12 mouse cellular contexts compared by ENCODE assay signal in genomic region chr15:98973015-98973614, GRCm38 (mm10). TPM values are rescaled to one million over a fixed set of nuclear protein-coding genes. Genes with fewer than 3 reads are reported as not detected.
A peak's percentile ranks its signal among the peaks of the same experiment; 100 is the strongest.
DNase-seq lines count a peak whose midpoint lies in the region; ATAC-seq and TF ChIP-seq lines count a peak whose summit lies in the region.
"Had no signal": no experiment of that assay in that cellular context is flagged by ENCODE, and none has a peak within 500 bp of the region (broad histone marks: within the 10 kb centered on the region; RNA-seq: fewer than 3 reads in every experiment).

No protein-coding gene starts in this region.

- H3K27me3 ChIP-seq in forebrain, embryonic 11.5 days (ENCODE audit: control insufficient read depth, insufficient read depth, low read length): no peaks in the 10 kb centered on the region
- no peaks in the 10 kb centered on the region for H3K27me3 ChIP-seq in kidney, adult 2 months (replicated peaks; ENCODE audit: control insufficient read depth, insufficient read depth, low read length)
- no peaks in the 10 kb centered on the region for H3K27me3 ChIP-seq in midbrain, postnatal 0 days (ENCODE audit: insufficient read depth, low read length)
- no peaks in the 10 kb centered on the region for H3K27me3 ChIP-seq in intestine, embryonic 16.5 days (replicated peaks; ENCODE audit: control insufficient read depth, insufficient read depth, low read length)
- H3K27me3 ChIP-seq in lung, postnatal 0 days (replicated peaks; ENCODE audit: insufficient read depth, low read length): no peaks in the 10 kb centered on the region

- H3K4me3 ChIP-seq in forebrain, embryonic 11.5 days (ENCODE audit: low read depth, low read length): no peak overlapping the region
- no peak overlapping the region for H3K4me3 ChIP-seq in kidney, adult 2 months (ENCODE audit: insufficient read depth, low read depth, low read length)
- H3K4me3 ChIP-seq in midbrain, postnatal 0 days (ENCODE audit: low read depth, low read length): no peak overlapping the region
- no peak overlapping the region for H3K4me3 ChIP-seq in intestine, embryonic 16.5 days (ENCODE audit: low read length)
- H3K4me3 ChIP-seq in lung, postnatal 0 days (ENCODE audit: low read depth, low read length): no peak overlapping the region

- no peak for ATAC-seq in forebrain, embryonic 11.5 days (replicated peaks; ENCODE audit: low FRiP score)
- no peak for ATAC-seq in midbrain, postnatal 0 days (ENCODE audit: low FRiP score)
- no peak for ATAC-seq in intestine, embryonic 16.5 days
- no peak for ATAC-seq in lung, postnatal 0 days
- no peak for ATAC-seq in erythroid progenitor cell, adult 5-6 weeks (replicated peaks; ENCODE audit: low FRiP score, poor library complexity, severe bottlenecking)

- TF ChIP-seq CTCF in kidney, adult 2 months (conservative IDR thresholded peaks at IDR 0.05; ENCODE audit: insufficient read depth, insufficient read length, low read depth, low read length): no peak
- TF ChIP-seq CTCF in midbrain, postnatal 0 days (IDR thresholded peaks at IDR 0.05): no peak
- TF ChIP-seq CTCF in lung, postnatal 0 days (IDR thresholded peaks at IDR 0.05): no peak

- no peak for TF ChIP-seq POLR2A in kidney, adult 2 months (IDR thresholded peaks at IDR 0.05; ENCODE audit: low read depth, low read length)

- H3K4me1 ChIP-seq in forebrain, embryonic 11.5 days (replicated peaks; ENCODE audit: control insufficient read depth, insufficient read depth, low read length): peaks cover 38% of the 10 kb centered on the region
- H3K4me1 ChIP-seq in kidney, adult 2 months (ENCODE audit: control insufficient read depth, insufficient read depth, low read length): peaks cover 8% of the 10 kb centered on the region; the same call in 1 of the 2 replicates
- H3K4me1 ChIP-seq in midbrain, postnatal 0 days (ENCODE audit: insufficient read depth, low read length): peaks cover 26% of the 10 kb centered on the region
- H3K4me1 ChIP-seq in intestine, embryonic 16.5 days (ENCODE audit: control insufficient read depth, insufficient read depth, low read length): peaks cover 19% of the 10 kb centered on the region
- no peaks in the 10 kb centered on the region; the same call in none of the 2 replicates for H3K4me1 ChIP-seq in lung, postnatal 0 days (ENCODE audit: insufficient read depth, low read depth, low read length)

- no peak overlapping the region for H3K4me2 ChIP-seq in forebrain, embryonic 11.5 days (ENCODE audit: low read depth, low read length, severe bottlenecking)
- H3K4me2 ChIP-seq in midbrain, postnatal 0 days (ENCODE audit: low read depth, low read length, poor library complexity, severe bottlenecking): no peak overlapping the region
- H3K4me2 ChIP-seq in intestine, embryonic 16.5 days (ENCODE audit: low read depth, low read length): no peak overlapping the region
- no peak overlapping the region for H3K4me2 ChIP-seq in lung, postnatal 0 days (replicated peaks; ENCODE audit: low read depth, low read length)

- 93% methylated on average over 9 of the region's 9 CpGs for WGBS in forebrain, embryonic 11.5 days
- WGBS in kidney, adult 2 months: 48% methylated on average over 9 of the region's 9 CpGs
- 68% methylated on average over 9 of the region's 9 CpGs for WGBS in midbrain, postnatal 0 days
- 80% methylated on average over 9 of the region's 9 CpGs for WGBS in intestine, embryonic 16.5 days
- 81% methylated on average over 9 of the region's 9 CpGs for WGBS in lung, postnatal 0 days

- no peaks in the 10 kb centered on the region for H3K9me3 ChIP-seq in forebrain, embryonic 11.5 days (ENCODE audit: control insufficient read depth, low read length)
- no peaks in the 10 kb centered on the region for H3K9me3 ChIP-seq in midbrain, postnatal 0 days (ENCODE audit: low read length)
- H3K9me3 ChIP-seq in intestine, embryonic 16.5 days (ENCODE audit: control insufficient read depth, low read length): no peaks in the 10 kb centered on the region
- no peaks in the 10 kb centered on the region for H3K9me3 ChIP-seq in lung, postnatal 0 days (ENCODE audit: low read length)

- peak; percentile 67 to 80 for DNase-seq in cerebellum, postnatal 14 days
- DNase-seq in cerebellum, postnatal 4 days (ENCODE audit: low spot score in 2 of 2): no peak
- no peak for DNase-seq in forebrain, embryonic 11.5 days (ENCODE audit: low spot score)
- peak; percentile 70 for DNase-seq in kidney, adult 2 months
- DNase-seq in midbrain, postnatal 0 days (ENCODE audit: low spot score): no peak
- DNase-seq in lung, postnatal 0 days (ENCODE audit: low spot score): no peak
- DNase-seq: lung, postnatal 10 days had no signal

- no peak for TF ChIP-seq EP300 in lung, postnatal 0 days (IDR thresholded peaks at IDR 0.05)

- H3K36me3 ChIP-seq in forebrain, embryonic 11.5 days (ENCODE audit: control insufficient read depth, insufficient read depth, low read length): no peaks in the 10 kb centered on the region
- H3K36me3 ChIP-seq in kidney, adult 2 months (ENCODE audit: control insufficient read depth, insufficient read depth, low read length): no peaks in the 10 kb centered on the region
- H3K36me3 ChIP-seq in midbrain, postnatal 0 days (ENCODE audit: insufficient read depth, low read length): no peaks in the 10 kb centered on the region
- H3K36me3 ChIP-seq in intestine, embryonic 16.5 days (ENCODE audit: control insufficient read depth, insufficient read depth, low read length): no peaks in the 10 kb centered on the region
- no peaks in the 10 kb centered on the region for H3K36me3 ChIP-seq in lung, postnatal 0 days (ENCODE audit: insufficient read depth, low read length)

- 0 out of 2 replicates have a peak overlapping the region, but pooled peaks have one; percentile 12 for H3K27ac ChIP-seq in forebrain, embryonic 11.5 days (ENCODE audit: low read depth, low read length)
- peak overlapping the region; percentile 76 for H3K27ac ChIP-seq in kidney, adult 2 months (ENCODE audit: insufficient read depth, low read depth, low read length)
- peak overlapping the region; percentile 96 for H3K27ac ChIP-seq in midbrain, postnatal 0 days (ENCODE audit: low read depth, low read length)
- H3K27ac ChIP-seq in intestine, embryonic 16.5 days (ENCODE audit: low read length): no peak overlapping the region
- no peak overlapping the region for H3K27ac ChIP-seq in lung, postnatal 0 days (ENCODE audit: low read length)

- H3K9ac ChIP-seq in forebrain, embryonic 11.5 days (ENCODE audit: low read length): no peak overlapping the region
- no peak overlapping the region for H3K9ac ChIP-seq in midbrain, postnatal 0 days (replicated peaks; ENCODE audit: low read length, poor library complexity, severe bottlenecking)
- H3K9ac ChIP-seq in intestine, embryonic 16.5 days (ENCODE audit: low read depth, low read length): no peak overlapping the region
- H3K9ac ChIP-seq in lung, postnatal 0 days (replicated peaks; ENCODE audit: low read depth): no peak overlapping the region

RNA-seq across cellular contexts. Expression of gene Tuba1a, which starts 19.6 kb away (rescaled TPM):
- 5,083 and 5,852 TPM in 2 replicates for polyA plus RNA-seq in forebrain, embryonic 11.5 days (2014; fragmentation: Nextera tagmentation; extraction: Ambion mirVana)
- 121 and 131 TPM in 2 replicates for polyA plus RNA-seq in kidney, adult 2 months (2012; rRNA removed)
- 17,447 and 20,461 TPM in 2 replicates for total RNA-seq in midbrain, postnatal 0 days (2014; rRNA removed)
- 15,641 and 16,823 TPM in 2 replicates for polyA plus RNA-seq in midbrain, postnatal 0 days (2015; fragmentation: Nextera tagmentation; extraction: Ambion mirVana)
- polyA plus RNA-seq in intestine, embryonic 16.5 days (2015; fragmentation: Nextera tagmentation; extraction: Ambion mirVana): 816 and 895 TPM in 2 replicates
- polyA plus RNA-seq in lung, postnatal 0 days (2015; fragmentation: Nextera tagmentation; extraction: Ambion mirVana): 881 and 945 TPM in 2 replicates
- 6.5 and 38.1 TPM in 2 replicates for total RNA-seq in erythroid progenitor cell, adult 5-6 weeks (2015; ENCODE audit: low replicate concordance)
- total RNA-seq in erythroid progenitor cell, adult 5-6 weeks (2017; ENCODE audit: low replicate concordance): 5.9 and 9.6 TPM in 2 replicates

RNA-seq across cellular contexts. Expression of gene Gm49450, which starts 19.8 kb away (rescaled TPM):
- polyA plus RNA-seq in forebrain, embryonic 11.5 days (2014; fragmentation: Nextera tagmentation; extraction: Ambion mirVana): not detected in 2 replicates
- polyA plus RNA-seq in kidney, adult 2 months (2012; rRNA removed): 12.0 TPM in 1 of 2 replicates, not detected in the other
- total RNA-seq in midbrain, postnatal 0 days (2014; rRNA removed): 1,797 and 2,945 TPM in 2 replicates
- not detected in 2 replicates for polyA plus RNA-seq in midbrain, postnatal 0 days (2015; fragmentation: Nextera tagmentation; extraction: Ambion mirVana)
- not detected in 2 replicates for polyA plus RNA-seq in intestine, embryonic 16.5 days (2015; fragmentation: Nextera tagmentation; extraction: Ambion mirVana)
- polyA plus RNA-seq in lung, postnatal 0 days (2015; fragmentation: Nextera tagmentation; extraction: Ambion mirVana): not detected in 2 replicates
- not detected in 2 replicates for total RNA-seq in erythroid progenitor cell, adult 5-6 weeks (2015; ENCODE audit: low replicate concordance)
- not detected in 2 replicates for total RNA-seq in erythroid progenitor cell, adult 5-6 weeks (2017; ENCODE audit: low replicate concordance)
- total RNA-seq: heart, postnatal 25 days had no signal
- polyA plus RNA-seq: limb, embryonic 11.5 days; stomach, embryonic 16.5 days had no signal

RNA-seq across cellular contexts. Expression of gene Tuba1b, which starts 38.8 kb away (rescaled TPM):
- 2,366 and 2,605 TPM in 2 replicates for polyA plus RNA-seq in forebrain, embryonic 11.5 days (2014; fragmentation: Nextera tagmentation; extraction: Ambion mirVana)
- polyA plus RNA-seq in kidney, adult 2 months (2012; rRNA removed): 488 and 540 TPM in 2 replicates
- 2,522 and 3,264 TPM in 2 replicates for total RNA-seq in midbrain, postnatal 0 days (2014; rRNA removed)
- 1,582 and 1,796 TPM in 2 replicates for polyA plus RNA-seq in midbrain, postnatal 0 days (2015; fragmentation: Nextera tagmentation; extraction: Ambion mirVana)
- polyA plus RNA-seq in intestine, embryonic 16.5 days (2015; fragmentation: Nextera tagmentation; extraction: Ambion mirVana): 1,159 and 1,322 TPM in 2 replicates
- polyA plus RNA-seq in lung, postnatal 0 days (2015; fragmentation: Nextera tagmentation; extraction: Ambion mirVana): 415 and 427 TPM in 2 replicates
- total RNA-seq in erythroid progenitor cell, adult 5-6 weeks (2015; ENCODE audit: low replicate concordance): 2,503 and 2,754 TPM in 2 replicates
- total RNA-seq in erythroid progenitor cell, adult 5-6 weeks (2017; ENCODE audit: low replicate concordance): 632 and 670 TPM in 2 replicates

RNA-seq across cellular contexts. Expression of gene Lmbr1l, which starts 55.1 kb away (rescaled TPM):
- polyA plus RNA-seq in forebrain, embryonic 11.5 days (2014; fragmentation: Nextera tagmentation; extraction: Ambion mirVana): 8.7 and 9.4 TPM in 2 replicates
- 36.1 and 50.2 TPM in 2 replicates for polyA plus RNA-seq in kidney, adult 2 months (2012; rRNA removed)
- total RNA-seq in midbrain, postnatal 0 days (2014; rRNA removed): 46.0 and 56.9 TPM in 2 replicates
- 19.6 and 21.7 TPM in 2 replicates for polyA plus RNA-seq in midbrain, postnatal 0 days (2015; fragmentation: Nextera tagmentation; extraction: Ambion mirVana)
- 20.4 and 23.6 TPM in 2 replicates for polyA plus RNA-seq in intestine, embryonic 16.5 days (2015; fragmentation: Nextera tagmentation; extraction: Ambion mirVana)
- polyA plus RNA-seq in lung, postnatal 0 days (2015; fragmentation: Nextera tagmentation; extraction: Ambion mirVana): 16.5 and 17.0 TPM in 2 replicates
- total RNA-seq in erythroid progenitor cell, adult 5-6 weeks (2015; ENCODE audit: low replicate concordance): 7.9 and 15.1 TPM in 2 replicates
- total RNA-seq in erythroid progenitor cell, adult 5-6 weeks (2017; ENCODE audit: low replicate concordance): 9.0 and 12.1 TPM in 2 replicates

RNA-seq across cellular contexts. Expression of gene Tuba1c, which starts 56.6 kb away (rescaled TPM):
- polyA plus RNA-seq in forebrain, embryonic 11.5 days (2014; fragmentation: Nextera tagmentation; extraction: Ambion mirVana): 142 and 160 TPM in 2 replicates
- polyA plus RNA-seq in kidney, adult 2 months (2012; rRNA removed): 128 and 146 TPM in 2 replicates
- 18.2 and 22.6 TPM in 2 replicates for total RNA-seq in midbrain, postnatal 0 days (2014; rRNA removed)
- 9.6 and 9.9 TPM in 2 replicates for polyA plus RNA-seq in midbrain, postnatal 0 days (2015; fragmentation: Nextera tagmentation; extraction: Ambion mirVana)
- 295 and 311 TPM in 2 replicates for polyA plus RNA-seq in intestine, embryonic 16.5 days (2015; fragmentation: Nextera tagmentation; extraction: Ambion mirVana)
- polyA plus RNA-seq in lung, postnatal 0 days (2015; fragmentation: Nextera tagmentation; extraction: Ambion mirVana): 45.1 and 53.2 TPM in 2 replicates
- 637 and 660 TPM in 2 replicates for total RNA-seq in erythroid progenitor cell, adult 5-6 weeks (2015; ENCODE audit: low replicate concordance)
- total RNA-seq in erythroid progenitor cell, adult 5-6 weeks (2017; ENCODE audit: low replicate concordance): 271 and 335 TPM in 2 replicates

Comparison
In these comparisons a context has a peak if more than half of its experiments do, and no peak if none do; other contexts are left out.
1. DNase-seq: peak in cerebellum, postnatal 14 days (2 of 2) and kidney, adult 2 months (single experiment); none in cerebellum, postnatal 4 days (0 of 2), forebrain, embryonic 11.5 days (single experiment), midbrain, postnatal 0 days (single experiment) and lung, postnatal 0 days (single experiment).
2. H3K27ac ChIP-seq: peak in forebrain, embryonic 11.5 days (single experiment), kidney, adult 2 months (single experiment) and midbrain, postnatal 0 days (single experiment); none in intestine, embryonic 16.5 days (single experiment) and lung, postnatal 0 days (single experiment).